ENCODE assay signal across 10 mouse cellular contexts in genomic region chr8:121027787-121028186, GRCm38 (mm10). TPM values are rescaled to one million over a fixed set of nuclear protein-coding genes. Genes with fewer than 3 reads are reported as not detected.
DNase-seq lines count a peak whose midpoint lies in the region; ATAC-seq lines count a peak whose summit lies in the region.
"Had no signal": no experiment of that assay in that cellular context is flagged by ENCODE, and none has a peak within 500 bp of the region (broad histone marks: within the 10 kb centered on the region; RNA-seq: fewer than 3 reads in every experiment).

No protein-coding gene starts in this region.

- no peak for ATAC-seq in forebrain, embryonic 13.5 days
- no peak for ATAC-seq in hindbrain, embryonic 14.5 days (ENCODE audit: low FRiP score)

- no peak overlapping the region for H3K9ac ChIP-seq in forebrain, embryonic 13.5 days
- H3K9ac ChIP-seq in hindbrain, embryonic 14.5 days = no peak overlapping the region
- H3K9ac ChIP-seq: limb, embryonic 15.5 days had no signal

- no peaks in the 10 kb centered on the region for H3K36me3 ChIP-seq in forebrain, embryonic 13.5 days (ENCODE audit: poor library complexity, severe bottlenecking)
- H3K36me3 ChIP-seq in hindbrain, embryonic 14.5 days (replicated peaks; ENCODE audit: control insufficient read depth, insufficient read depth) = no peaks in the 10 kb centered on the region
- H3K36me3 ChIP-seq: limb, embryonic 15.5 days had no signal

- H3K27me3 ChIP-seq in forebrain, embryonic 13.5 days = no peaks in the 10 kb centered on the region
- no peaks in the 10 kb centered on the region for H3K27me3 ChIP-seq in hindbrain, embryonic 14.5 days (ENCODE audit: control insufficient read depth, insufficient read depth, low read length)

- DNase-seq in left cerebral cortex, postnatal 4 days = peak; percentile 35
- DNase-seq in left cerebral cortex, postnatal 14 days (ENCODE audit: low spot score in 2 of 2) = no peak
- peak; percentile 24 for DNase-seq in embryo, embryonic 9.5 days (ENCODE audit: extremely low spot score)
- DNase-seq in heart, postnatal 36 days = peak; percentile 51 to 52
- peak; percentile 48 for DNase-seq in lung, postnatal 14 days
- DNase-seq in hindbrain, embryonic 14.5 days (ENCODE audit: low spot score) = no peak
- no peak for DNase-seq in retina, postnatal 1 day
- DNase-seq: cerebellum, postnatal 36 days had no signal

- H3K9me3 ChIP-seq in forebrain, embryonic 13.5 days (replicated peaks) = no peaks in the 10 kb centered on the region
- no peaks in the 10 kb centered on the region for H3K9me3 ChIP-seq in hindbrain, embryonic 14.5 days (ENCODE audit: control insufficient read depth, low read length)
- H3K9me3 ChIP-seq: limb, embryonic 15.5 days had no signal

- H3K4me2 ChIP-seq in forebrain, embryonic 13.5 days = no peak overlapping the region
- no peak overlapping the region for H3K4me2 ChIP-seq in hindbrain, embryonic 14.5 days (replicated peaks)
- H3K4me2 ChIP-seq: limb, embryonic 15.5 days had no signal

- H3K27ac ChIP-seq in forebrain, embryonic 13.5 days = no peak overlapping the region
- H3K27ac ChIP-seq in hindbrain, embryonic 14.5 days = no peak overlapping the region
- H3K27ac ChIP-seq: limb, embryonic 15.5 days had no signal

- H3K4me3 ChIP-seq in forebrain, embryonic 13.5 days = no peak overlapping the region
- H3K4me3 ChIP-seq in hindbrain, embryonic 14.5 days (replicated peaks; ENCODE audit: low read length) = no peak overlapping the region
- H3K4me3 ChIP-seq: limb, embryonic 15.5 days had no signal

- 49% methylated on average over 13 of the region's 13 CpGs for WGBS in forebrain, embryonic 13.5 days
- WGBS in hindbrain, embryonic 14.5 days = 41% methylated on average over 13 of the region's 13 CpGs

- intact Hi-C loops in left cerebral cortex, postnatal 4 days (cut with DNase I) = no loop called here
- intact Hi-C loops in left cerebral cortex, postnatal 14 days (cut with DNase I) = no loop called here
- intact Hi-C loops in heart, postnatal 36 days (cut with DNase I) = loop anchor here (5.0 kb wide), 1 partner anchor 55 kb away; no protein-coding TSS in a partner anchor

- no peaks in the 10 kb centered on the region for H3K4me1 ChIP-seq in forebrain, embryonic 13.5 days
- no peaks in the 10 kb centered on the region for H3K4me1 ChIP-seq in hindbrain, embryonic 14.5 days (replicated peaks; ENCODE audit: control insufficient read depth, insufficient read depth, low read length)

RNA-seq across cellular contexts. Expression of gene Foxf1, which starts 56.4 kb away (rescaled TPM):
- total RNA-seq in left cerebral cortex, postnatal 4 days (2021) = 1 to 10 TPM; 1.7 TPM
- total RNA-seq in left cerebral cortex, postnatal 14 days (2021) = 1 to 10 TPM; 1.0 to 1.4 TPM
- under 1 TPM; 0.22 to 0.25 TPM for total RNA-seq in heart, postnatal 36 days (2021)
- polyA plus RNA-seq in forebrain, embryonic 13.5 days (2015; fragmentation: Nextera tagmentation; extraction: Ambion mirVana) = 0.28 and 0.50 TPM in 2 replicates
- polyA plus RNA-seq in hindbrain, embryonic 14.5 days (2014; fragmentation: Nextera tagmentation; extraction: Ambion mirVana) = 1.1 and 1.7 TPM in 2 replicates

Comparison
In these comparisons a context has a peak if more than half of its experiments do, and no peak if none do; other contexts are left out.
1. DNase-seq: peak in left cerebral cortex, postnatal 4 days (single experiment), embryo, embryonic 9.5 days (single experiment), heart, postnatal 36 days (2 of 2) and lung, postnatal 14 days (single experiment); none in left cerebral cortex, postnatal 14 days (0 of 2), hindbrain, embryonic 14.5 days (single experiment) and retina, postnatal 1 day (single experiment).